Mouse (Mus musculus) spleen, adult 2 months (tissue): ENCODE measurements around the gene Zfp706. TPM values are rescaled to one million over a fixed set of nuclear protein-coding genes. Genes with fewer than 3 reads are reported as not detected.

Experiments
- DNase-seq, 2 experiments: peaks; one replicate each; pipeline versions ENCODE4 v3.0.0 to v3.0.0-alpha.2; 2012 to 2021; ENCODE audit warnings: low spot score in 2 of 2, low read depth in 1 of 2
- H3K27ac ChIP-seq: fragments of 200-500 bp; 2 replicates; pipeline ENCODE4 v1.5.1; 2012; ENCODE audit warnings: low read length, inconsistent platforms; ENCODE audit not compliant: insufficient read depth
- H3K27me3 ChIP-seq: fragments of 200-500 bp; 2 replicates; pipeline ENCODE4 v1.6.1; 2012; ENCODE audit warnings: mild to moderate bottlenecking, moderate library complexity, low read length, inconsistent platforms; ENCODE audit not compliant: control insufficient read depth, insufficient read depth
- H3K36me3 ChIP-seq: fragments of 200-500 bp; 2 replicates; pipeline ENCODE4 v1.6.1; 2012; ENCODE audit warnings: mild to moderate bottlenecking, low read length, inconsistent platforms; ENCODE audit not compliant: control insufficient read depth, insufficient read depth
- H3K4me1 ChIP-seq: fragments of 200-500 bp; 2 replicates; pipeline ENCODE4 v1.6.1; 2011; ENCODE audit warnings: inconsistent platforms; ENCODE audit not compliant: control insufficient read depth, insufficient read depth, insufficient read length
- H3K4me3 ChIP-seq: fragments of 200-500 bp; 2 replicates; pipeline ENCODE4 v1.5.1; 2011; ENCODE audit warnings: mild to moderate bottlenecking, inconsistent platforms; ENCODE audit not compliant: insufficient read depth, insufficient read length; ENCODE audit errors: extremely low read depth
- CTCF ChIP-seq: fragments of 200-500 bp; IDR thresholded peaks from 2 replicates; pipeline ENCODE4 v1.5.1; 2011; ENCODE audit warnings: mild to moderate bottlenecking, inconsistent platforms; ENCODE audit not compliant: insufficient read depth, insufficient read length, insufficient replicate concordance; ENCODE audit errors: extremely low read depth
- POLR2A ChIP-seq: fragments of 200-500 bp; IDR thresholded peaks from 2 replicates; pipeline ENCODE4 v1.6.1; 2011; ENCODE audit warnings: low read depth, low read length, inconsistent platforms
- WGBS: fragments of 180-500 bp; shearing (Covaris S2); methylation state at CpG from one replicate; pipeline ENCODE4 v1.1.7; 2018; 5-methylcytosine and 5-hydroxymethylcytosine counted together
- polyA plus RNA-seq: library from polyadenylated mRNA; depleted of rRNA; stranded (reverse); fragments of >200 nt; gene quantifications from 2 replicates; pipeline ENCODE4 v1.2.3, GENCODE M21; 2012; rRNA removed

The Zfp706 gene
- 23.4 and 31.3 TPM in 2 replicates for polyA plus RNA-seq

- WGBS = under 1% methylated on average over 71 of the region's 79 CpGs
- peak; percentile 93 to 99 for DNase-seq
- TF ChIP-seq POLR2A (peak; percentile 86), CTCF (no peak)
- H3K4me1 ChIP-seq = peaks cover 6% of the 10 kb centered on the region
- H3K27me3 ChIP-seq = no peaks in the 10 kb centered on the region
- peak within 1 kb of the TSS; percentile 99 for H3K27ac ChIP-seq
- peak within 1 kb of the TSS; percentile 96 for H3K4me3 ChIP-seq
- H3K36me3 ChIP-seq = peaks cover 6% of the 10 kb centered on the region
Observed at GRCm38 (mm10) chr15:37007233-37007958, at the start of gene Zfp706. Zfp706 (minus strand) TSS chr15:37007773.

- TF ChIP-seq CTCF (no peak), POLR2A (no peak)
- H3K4me3 ChIP-seq = no peak overlapping the region
- H3K4me1 ChIP-seq = no peaks in the 10 kb centered on the region
- H3K27me3 ChIP-seq = no peaks in the 10 kb centered on the region
- WGBS = 96% methylated on average over 5 of the region's 5 CpGs
- no peaks in the 10 kb centered on the region for H3K36me3 ChIP-seq
- no peak for DNase-seq
- no peak overlapping the region for H3K27ac ChIP-seq
Observed at GRCm38 (mm10) chr15:37054582-37054981, 47.0 kb upstream of the Zfp706 start.

- Histone ChIP-seq H3K4me1 (no peaks in the 10 kb centered on the region), H3K27ac (no peak overlapping the region), H3K36me3 (no peaks in the 10 kb centered on the region), H3K27me3 (no peaks in the 10 kb centered on the region), H3K4me3 (no peak overlapping the region)
- TF ChIP-seq CTCF = no peak
- TF ChIP-seq POLR2A = no peak
- DNase-seq = no peak
- 86% methylated on average over 8 of the region's 8 CpGs for WGBS
Observed at GRCm38 (mm10) chr15:37053085-37053762, 45.7 kb upstream of the Zfp706 start.

- 92% methylated on average over 4 of the region's 4 CpGs for WGBS
- DNase-seq = no peak
- Histone ChIP-seq H3K4me1 (no peaks in the 10 kb centered on the region), H3K27me3 (no peaks in the 10 kb centered on the region), H3K4me3 (no peak overlapping the region), H3K36me3 (no peaks in the 10 kb centered on the region), H3K27ac (no peak overlapping the region)
- TF ChIP-seq POLR2A = no peak
- no peak for TF ChIP-seq CTCF
Observed at GRCm38 (mm10) chr15:37047403-37047802, 39.8 kb upstream of the Zfp706 start.

GRCm38 (mm10) chr15:37046586-37046985, 39.0 kb upstream of the Zfp706 start:
- Histone ChIP-seq H3K4me1 (no peaks in the 10 kb centered on the region), H3K27me3 (no peaks in the 10 kb centered on the region), H3K27ac (no peak overlapping the region), H3K36me3 (no peaks in the 10 kb centered on the region), H3K4me3 (no peak overlapping the region)
- DNase-seq = no peak
- no peak for TF ChIP-seq CTCF
- TF ChIP-seq POLR2A = no peak
- WGBS = 93% methylated on average over 10 of the region's 10 CpGs

GRCm38 (mm10) chr15:37046131-37046530, 38.6 kb upstream of the Zfp706 start:
- H3K27ac ChIP-seq = no peak overlapping the region
- WGBS = 91% methylated on average over 7 of the region's 7 CpGs
- no peaks in the 10 kb centered on the region for H3K4me1 ChIP-seq
- no peak overlapping the region for H3K4me3 ChIP-seq
- DNase-seq = no peak
- H3K27me3 ChIP-seq = no peaks in the 10 kb centered on the region
- TF ChIP-seq CTCF (no peak), POLR2A (no peak)
- H3K36me3 ChIP-seq = no peaks in the 10 kb centered on the region

- Histone ChIP-seq H3K27me3 (no peaks in the 10 kb centered on the region), H3K36me3 (no peaks in the 10 kb centered on the region), H3K4me1 (no peaks in the 10 kb centered on the region), H3K27ac (no peak overlapping the region), H3K4me3 (no peak overlapping the region)
- TF ChIP-seq POLR2A = no peak
- no peak for TF ChIP-seq CTCF
- 78% methylated on average over 12 of the region's 12 CpGs for WGBS
- DNase-seq = no peak
Observed at GRCm38 (mm10) chr15:37045456-37045855, 37.9 kb upstream of the Zfp706 start.
